Mouse (Mus musculus) brain, embryonic 14.5 days (tissue): ENCODE data around the gene M1ap.

Experiments
- CTCF ChIP-seq: fragments of 200-500 bp; IDR thresholded peaks from 2 replicates; pipeline ENCODE4 v1.5.1; 2012; ENCODE audit warnings: inconsistent platforms, mild to moderate bottlenecking, moderate library complexity, borderline replicate concordance; ENCODE audit not compliant: insufficient read depth, insufficient read length; ENCODE audit errors: extremely low read depth
- POLR2A ChIP-seq: fragments of 200-500 bp; IDR thresholded peaks from 2 replicates; pipeline ENCODE4 v1.6.1; 2012; ENCODE audit warnings: mild to moderate bottlenecking, inconsistent platforms, borderline replicate concordance; ENCODE audit not compliant: poor library complexity, insufficient read depth, insufficient read length, severe bottlenecking; ENCODE audit errors: extremely low read depth

DNA sequence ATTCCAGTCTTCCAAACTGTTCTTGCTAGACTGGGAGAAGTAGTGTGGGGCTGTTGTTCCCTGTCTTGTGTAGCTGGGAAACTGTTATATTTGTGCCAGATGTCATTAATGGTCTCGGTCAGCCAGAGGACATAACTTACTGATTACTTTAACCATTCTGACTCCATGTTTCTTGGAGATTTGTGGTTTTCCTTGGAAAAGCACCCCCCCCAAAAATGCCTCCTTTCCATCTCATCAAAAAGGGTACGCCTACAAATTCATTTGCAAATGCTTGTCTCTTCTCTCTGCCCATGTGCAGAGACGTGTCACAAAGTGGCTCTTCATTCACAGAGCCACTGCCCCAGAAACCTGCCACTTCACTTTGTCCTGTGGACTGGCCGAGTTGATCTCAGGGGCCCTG, 77.7 kb downstream of the M1ap start:
- TF ChIP-seq POLR2A (no peak), CTCF (no peak)
